Mouse (Mus musculus): ENCODE results near the gene Cebpg. TPM values are rescaled to one million over a fixed set of nuclear protein-coding genes. Genes with fewer than 3 reads are reported as not detected.

The Cebpg gene
- total and polyA plus RNA-seq, 2 experiments from 2014 or later = 13.2 to 14.9 TPM

- H3K4me2 ChIP-seq (ENCODE audit: low read depth, low read length) = peak overlapping the region; percentile 74
- H3K36me3 ChIP-seq (ENCODE audit: insufficient read depth, low read length) = no peaks in the 10 kb centered on the region; the same call in 1 of the 2 replicates
- WGBS = 50% methylated on average over 2 of the region's 2 CpGs
- peak overlapping the region; percentile 94 for H3K4me3 ChIP-seq (ENCODE audit: low read length)
- no peak for DNase-seq (ENCODE audit: low spot score)
- H3K9ac ChIP-seq (replicated peaks; ENCODE audit: low read length) = peak overlapping the region; percentile 95
- ATAC-seq = no peak
- no peak for TF ChIP-seq CTCF (IDR thresholded peaks at IDR 0.05; ENCODE audit: low read depth)
- H3K4me1 ChIP-seq (ENCODE audit: insufficient read depth, low read length) = peaks cover 18% of the 10 kb centered on the region
- peak overlapping the region; percentile 91; the same call in 1 of the 2 replicates for H3K27ac ChIP-seq
- H3K9me3 ChIP-seq (ENCODE audit: low read length) = no peaks in the 10 kb centered on the region
- H3K27me3 ChIP-seq (ENCODE audit: insufficient read depth, low read length) = no peaks in the 10 kb centered on the region
Observed at GRCm38 (mm10) chr7:35054977-35055618, 1.3 kb downstream of the Cebpg start.

GRCm38 (mm10) chr7:35054286-35054685 is 2.1 kb downstream of the Cebpg start:
- Histone ChIP-seq H3K9ac (replicated peaks; ENCODE audit: low read length) (no peak overlapping the region), H3K4me1 (ENCODE audit: insufficient read depth, low read length) (peaks cover 18% of the 10 kb centered on the region), H3K36me3 (ENCODE audit: insufficient read depth, low read length) (no peaks in the 10 kb centered on the region; the same call in 1 of the 2 replicates), H3K9me3 (ENCODE audit: low read length) (no peaks in the 10 kb centered on the region), H3K27ac (no peak overlapping the region), H3K27me3 (ENCODE audit: insufficient read depth, low read length) (no peaks in the 10 kb centered on the region), H3K4me2 (ENCODE audit: low read depth, low read length) (no peak overlapping the region; the same call in 1 of the 2 replicates), H3K4me3 (ENCODE audit: low read length) (no peak overlapping the region)
- DNase-seq (ENCODE audit: low spot score) (no peak), ATAC-seq (no peak)
- WGBS = 64% methylated on average over 1 of the region's 1 CpGs
- no peak for TF ChIP-seq CTCF (IDR thresholded peaks at IDR 0.05; ENCODE audit: low read depth)

- Histone ChIP-seq H3K4me2 (ENCODE audit: low read depth, low read length) (no peak overlapping the region), H3K4me3 (ENCODE audit: low read length) (no peak overlapping the region)
- WGBS = 78% methylated on average over 3 of the region's 3 CpGs
Observed at GRCm38 (mm10) chr7:35053161-35053560, 3.2 kb downstream of the Cebpg start.

GRCm38 (mm10) chr7:35050540-35050939 is 5.8 kb downstream of the Cebpg start:
- Histone ChIP-seq H3K27ac (no peak overlapping the region), H3K4me3 (ENCODE audit: low read length) (no peak overlapping the region), H3K4me2 (ENCODE audit: low read depth, low read length) (no peak overlapping the region), H3K9ac (replicated peaks; ENCODE audit: low read length) (no peak overlapping the region), H3K27me3 (ENCODE audit: insufficient read depth, low read length) (no peaks in the 10 kb centered on the region), H3K4me1 (ENCODE audit: insufficient read depth, low read length) (peaks cover 13% of the 10 kb centered on the region), H3K36me3 (ENCODE audit: insufficient read depth, low read length) (peaks cover 3% of the 10 kb centered on the region; the same call in 1 of the 2 replicates), H3K9me3 (ENCODE audit: low read length) (no peaks in the 10 kb centered on the region)
- no peak for TF ChIP-seq CTCF (IDR thresholded peaks at IDR 0.05; ENCODE audit: low read depth)
- ATAC-seq (no peak), DNase-seq (ENCODE audit: low spot score) (no peak)
- WGBS = 71% methylated on average over 12 of the region's 12 CpGs

More at GRCm38 (mm10) chr7:35053161-35053560, 3.2 kb downstream of the Cebpg start:
- peaks cover 18% of the 10 kb centered on the region for H3K4me1 ChIP-seq (ENCODE audit: insufficient read depth, low read length)
- no peaks in the 10 kb centered on the region for H3K9me3 ChIP-seq (ENCODE audit: low read length)
- no peak overlapping the region for H3K9ac ChIP-seq (replicated peaks; ENCODE audit: low read length)
- no peaks in the 10 kb centered on the region; the same call in 1 of the 2 replicates for H3K36me3 ChIP-seq (ENCODE audit: insufficient read depth, low read length)
- H3K27me3 ChIP-seq (ENCODE audit: insufficient read depth, low read length) = no peaks in the 10 kb centered on the region
- H3K27ac ChIP-seq = no peak overlapping the region
- ATAC-seq (no peak), DNase-seq (ENCODE audit: low spot score) (no peak)
- no peak for TF ChIP-seq CTCF (IDR thresholded peaks at IDR 0.05; ENCODE audit: low read depth)

DNA sequence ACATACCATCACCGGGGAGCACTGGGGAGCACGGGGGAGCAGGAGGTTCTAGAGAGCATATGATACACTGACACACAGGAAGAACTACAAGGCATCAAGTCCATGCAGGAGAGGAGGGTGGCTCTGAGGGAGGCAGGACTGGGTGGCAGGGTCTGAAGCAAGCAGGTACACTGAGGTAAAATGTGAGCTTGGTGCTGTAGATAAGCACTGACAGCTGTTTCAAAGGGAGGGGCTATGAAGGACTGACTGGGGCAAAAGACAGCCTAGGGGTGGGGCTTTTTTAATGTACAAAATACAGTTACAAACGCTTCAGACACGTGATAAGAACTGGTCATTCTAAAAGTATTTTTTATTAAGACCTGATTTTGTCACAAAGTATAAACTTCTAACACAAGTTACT is 10.3 kb downstream of the Cebpg start:
- no peak for ATAC-seq
- Histone ChIP-seq H3K4me3 (ENCODE audit: low read length) (no peak overlapping the region), H3K27me3 (ENCODE audit: insufficient read depth, low read length) (no peaks in the 10 kb centered on the region), H3K27ac (no peak overlapping the region), H3K4me2 (ENCODE audit: low read depth, low read length) (no peak overlapping the region), H3K9me3 (ENCODE audit: low read length) (no peaks in the 10 kb centered on the region), H3K4me1 (ENCODE audit: insufficient read depth, low read length) (no peaks in the 10 kb centered on the region; the same call in 1 of the 2 replicates), H3K36me3 (ENCODE audit: insufficient read depth, low read length) (peaks cover 3% of the 10 kb centered on the region; the same call in 1 of the 2 replicates), H3K9ac (replicated peaks; ENCODE audit: low read length) (no peak overlapping the region)
- DNase-seq (ENCODE audit: low spot score) = no peak
- WGBS = 95% methylated on average over 4 of the region's 4 CpGs
- no peak for TF ChIP-seq CTCF (IDR thresholded peaks at IDR 0.05; ENCODE audit: low read depth)

- Histone ChIP-seq H3K4me2 (ENCODE audit: low read depth, low read length) (no peak overlapping the region), H3K4me1 (ENCODE audit: insufficient read depth, low read length) (no peaks in the 10 kb centered on the region; the same call in 1 of the 2 replicates), H3K27ac (no peak overlapping the region), H3K27me3 (ENCODE audit: insufficient read depth, low read length) (no peaks in the 10 kb centered on the region), H3K36me3 (ENCODE audit: insufficient read depth, low read length) (peaks cover 3% of the 10 kb centered on the region; the same call in 1 of the 2 replicates), H3K9ac (replicated peaks; ENCODE audit: low read length) (no peak overlapping the region), H3K4me3 (ENCODE audit: low read length) (no peak overlapping the region), H3K9me3 (ENCODE audit: low read length) (no peaks in the 10 kb centered on the region)
- ATAC-seq (no peak), DNase-seq (ENCODE audit: low spot score) (no peak)
- 74% methylated on average over 2 of the region's 2 CpGs for WGBS
- peak; percentile 14; the same call in 1 of the 2 replicates for TF ChIP-seq CTCF (IDR thresholded peaks at IDR 0.05; ENCODE audit: low read depth)
Observed at GRCm38 (mm10) chr7:35044719-35045118, 11.7 kb downstream of the Cebpg start.

DNA sequence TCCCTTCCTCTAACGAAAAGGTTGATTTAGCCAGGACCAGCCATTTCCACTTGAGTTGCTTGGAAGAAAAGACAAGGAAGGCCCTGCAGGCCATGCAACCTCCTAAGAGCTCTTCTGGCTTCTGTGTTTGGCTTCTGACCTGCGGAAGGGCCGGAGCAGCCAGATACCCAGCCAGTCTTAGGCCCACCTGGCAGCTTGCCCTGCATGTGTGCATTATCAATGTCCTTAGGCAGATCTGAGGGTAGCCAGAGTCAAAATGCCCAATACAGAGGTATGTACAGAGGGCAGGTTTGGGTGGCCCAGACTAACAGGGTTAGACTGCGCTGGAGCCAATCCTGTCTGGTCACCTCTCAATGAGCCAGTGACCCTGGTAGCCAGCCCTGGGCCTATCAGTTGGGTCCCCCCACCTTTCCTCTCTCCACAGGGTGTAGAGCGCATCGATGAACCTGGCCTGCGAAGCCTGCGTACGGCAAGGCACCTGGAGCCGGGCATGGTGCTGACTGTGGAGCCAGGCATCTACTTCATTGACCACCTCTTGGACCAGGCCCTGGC is 13.0 kb downstream of the Cebpg start:
- TF ChIP-seq CTCF (IDR thresholded peaks at IDR 0.05; ENCODE audit: low read depth) = no peak
- Histone ChIP-seq H3K27ac (no peak overlapping the region), H3K4me1 (ENCODE audit: insufficient read depth, low read length) (no peaks in the 10 kb centered on the region; the same call in 1 of the 2 replicates), H3K9ac (replicated peaks; ENCODE audit: low read length) (no peak overlapping the region), H3K27me3 (ENCODE audit: insufficient read depth, low read length) (no peaks in the 10 kb centered on the region), H3K36me3 (ENCODE audit: insufficient read depth, low read length) (peaks cover 3% of the 10 kb centered on the region; the same call in 1 of the 2 replicates), H3K9me3 (ENCODE audit: low read length) (no peaks in the 10 kb centered on the region), H3K4me3 (ENCODE audit: low read length) (no peak overlapping the region), H3K4me2 (ENCODE audit: low read depth, low read length) (no peak overlapping the region)
- DNase-seq (ENCODE audit: low spot score) = no peak
- no peak; the same call in 1 of the 2 replicates for ATAC-seq
- 91% methylated on average over 10 of the region's 10 CpGs for WGBS
